Mouse (Mus musculus) MEL (cell line): ENCODE data around the gene Dop1a. TPM values are rescaled to one million over a fixed set of nuclear protein-coding genes. Genes with fewer than 3 reads are reported as not detected.

Experiments used
- DNase-seq: peaks from one replicate; pipeline ENCODE4 v3.0.0; 2011; ENCODE audit warnings: low read depth, low spot score
- H3K27ac ChIP-seq: 2 replicates; pipeline ENCODE4 v1.5.1; 2012; ENCODE audit warnings: low read depth, mild to moderate bottlenecking, control low read depth, low read length, moderate library complexity; ENCODE audit not compliant: control insufficient read depth
- H3K27me3 ChIP-seq, 2 experiments: fragments of 150-350 bp in 1 of 2; sonication (generic) in 1 of 2; 2 replicates each; pipeline ENCODE4 v1.6.1; 2012; ENCODE audit warnings: low read length in 2 of 2, mild to moderate bottlenecking in 2 of 2, improper control_type of control experiment in 1 of 2, moderate library complexity in 1 of 2; ENCODE audit not compliant: insufficient read depth in 2 of 2, control insufficient read depth in 1 of 2
- H3K36me3 ChIP-seq, 2 experiments: 2 replicates each; pipeline ENCODE4 v1.6.1; 2012 to 2014; ENCODE audit warnings: low read length in 2 of 2, improper control_type of control experiment in 1 of 2, inconsistent platforms in 1 of 2, mild to moderate bottlenecking in 1 of 2; ENCODE audit not compliant: insufficient read depth in 2 of 2, control insufficient read depth in 1 of 2
- H3K4me1 ChIP-seq, 2 experiments: fragments of 150-350 bp in 1 of 2; sonication (generic) in 1 of 2; 2 replicates each; pipeline ENCODE4 v1.6.1; 2012; ENCODE audit warnings: low read length in 2 of 2, improper control_type of control experiment in 1 of 2, mild to moderate bottlenecking in 1 of 2; ENCODE audit not compliant: insufficient read depth in 2 of 2, control insufficient read depth in 1 of 2
- H3K4me3 ChIP-seq, 2 experiments: fragments of 150-350 bp in 1 of 2; sonication (generic) in 1 of 2; 2 replicates each; pipeline ENCODE4 v1.5.1; 2012; ENCODE audit warnings: low read depth in 2 of 2, low read length in 2 of 2, mild to moderate bottlenecking in 2 of 2, moderate library complexity in 2 of 2, control low read depth in 1 of 2, improper control_type of control experiment in 1 of 2; ENCODE audit not compliant: control insufficient read depth in 1 of 2, insufficient read depth in 1 of 2
- H3K79me2 ChIP-seq: 2 replicates; pipeline ENCODE4 v1.6.1; 2012; ENCODE audit warnings: mild to moderate bottlenecking, low read length, moderate library complexity; ENCODE audit not compliant: control insufficient read depth, poor library complexity, insufficient read depth
- H3K9ac ChIP-seq: 2 replicates; pipeline ENCODE4 v1.6.1; 2012; ENCODE audit warnings: low read depth, mild to moderate bottlenecking, control low read depth, low read length, moderate library complexity; ENCODE audit not compliant: control insufficient read depth, poor library complexity, severe bottlenecking
- H3K9me3 ChIP-seq: fragments of 150-350 bp; sonication (generic); replicated peaks from 2 replicates; pipeline ENCODE4 v1.6.1; 2012; ENCODE audit warnings: mild to moderate bottlenecking, low read length, improper control_type of control experiment, moderate library complexity; ENCODE audit not compliant: insufficient read depth
- BHLHE40 ChIP-seq: IDR thresholded peaks from 2 replicates; pipeline ENCODE4 v1.6.1; 2012; ENCODE audit warnings: low read depth, mild to moderate bottlenecking, inconsistent platforms, low read length, improper control_type of control experiment, borderline replicate concordance
- CHD1 ChIP-seq: IDR thresholded peaks from 2 replicates; pipeline ENCODE4 v1.6.1; 2012; ENCODE audit warnings: low read depth, mild to moderate bottlenecking, inconsistent platforms, low read length, improper control_type of control experiment
- CTCF ChIP-seq, 3 experiments: IDR thresholded peaks in 2 of 3; conservative IDR thresholded peaks in 1 of 3; 2 replicates each; pipeline ENCODE4 v1.5.1; 2011 to 2012; ENCODE audit warnings: low read length in 3 of 3, low read depth in 2 of 3, mild to moderate bottlenecking in 2 of 3, improper control_type of control experiment in 1 of 3, inconsistent platforms in 1 of 3, mixed read lengths in 1 of 3, moderate library complexity in 1 of 3; ENCODE audit not compliant: control insufficient read depth in 1 of 3, insufficient read depth in 1 of 3, poor library complexity in 1 of 3, severe bottlenecking in 1 of 3
- E2F4 ChIP-seq: IDR thresholded peaks from 2 replicates; pipeline ENCODE4 v1.6.1; 2011; ENCODE audit warnings: low read depth, low read length, improper control_type of control experiment, borderline replicate concordance
- ELF1 ChIP-seq: IDR thresholded peaks from 2 replicates; pipeline ENCODE4 v1.6.1; 2014; ENCODE audit warnings: low read depth, mild to moderate bottlenecking, inconsistent platforms, low read length, improper control_type of control experiment, moderate library complexity
- EP300 ChIP-seq, 2 experiments: IDR thresholded peaks; 2 replicates each; pipeline ENCODE4 v1.6.1; 2011; ENCODE audit warnings: improper control_type of control experiment in 2 of 2, low read length in 2 of 2, low read depth in 1 of 2, mild to moderate bottlenecking in 1 of 2
- GATA1 ChIP-seq: IDR thresholded peaks from 2 replicates; pipeline ENCODE4 v1.6.1; 2011; ENCODE audit warnings: low read depth, low read length, improper control_type of control experiment
- HCFC1 ChIP-seq: IDR thresholded peaks from 2 replicates; pipeline ENCODE4 v1.6.1; 2012; ENCODE audit warnings: low read depth, mild to moderate bottlenecking, inconsistent platforms, low read length, improper control_type of control experiment, moderate library complexity
- JUND ChIP-seq: IDR thresholded peaks from 2 replicates; pipeline ENCODE4 v1.6.1; 2011; ENCODE audit warnings: low read depth, mild to moderate bottlenecking, improper control_type of control experiment, low read length
- KAT2A ChIP-seq: conservative IDR thresholded peaks from 2 replicates; pipeline ENCODE4 v1.6.1; 2012; ENCODE audit warnings: low read depth, low read length, improper control_type of control experiment, inconsistent platforms
- MAFK ChIP-seq: IDR thresholded peaks from 2 replicates; pipeline ENCODE4 v1.6.1; 2011; ENCODE audit warnings: low read depth, mild to moderate bottlenecking, low read length, improper control_type of control experiment, borderline replicate concordance
- MAX ChIP-seq: IDR thresholded peaks from 2 replicates; pipeline ENCODE4 v1.6.1; 2011; ENCODE audit warnings: low read length, improper control_type of control experiment
- MAZ ChIP-seq: IDR thresholded peaks from 2 replicates; pipeline ENCODE4 v1.6.1; 2012; ENCODE audit warnings: low read depth, mild to moderate bottlenecking, inconsistent platforms, low read length, improper control_type of control experiment
- MXI1 ChIP-seq: IDR thresholded peaks from 2 replicates; pipeline ENCODE4 v1.6.1; 2011; ENCODE audit warnings: mild to moderate bottlenecking, low read depth, low read length, improper control_type of control experiment
- MYB ChIP-seq: IDR thresholded peaks from 2 replicates; pipeline ENCODE4 v1.6.1; 2011; ENCODE audit warnings: mild to moderate bottlenecking, low read depth, low read length, improper control_type of control experiment
- MYC ChIP-seq: IDR thresholded peaks from 2 replicates; pipeline ENCODE4 v1.6.1; 2011; ENCODE audit warnings: low read depth, mild to moderate bottlenecking, low read length, improper control_type of control experiment, moderate library complexity
- NELFE ChIP-seq: IDR thresholded peaks from 2 replicates; pipeline ENCODE4 v1.6.1; 2011; ENCODE audit warnings: low read depth, low read length, improper control_type of control experiment
- NRF1 ChIP-seq: IDR thresholded peaks from 2 replicates; pipeline ENCODE4 v1.6.1; 2014; ENCODE audit warnings: low read depth, mild to moderate bottlenecking, inconsistent platforms, low read length, improper control_type of control experiment, moderate library complexity; ENCODE audit not compliant: poor library complexity, insufficient read depth, severe bottlenecking
- POLR2AphosphoS2 ChIP-seq: IDR thresholded peaks from 2 replicates; pipeline ENCODE4 v1.6.1; 2011; ENCODE audit warnings: low read length, improper control_type of control experiment
- RAD21 ChIP-seq: IDR thresholded peaks from 2 replicates; pipeline ENCODE4 v1.6.1; 2011; ENCODE audit warnings: mild to moderate bottlenecking, low read depth, low read length, improper control_type of control experiment
- RCOR1 ChIP-seq: IDR thresholded peaks from 2 replicates; pipeline ENCODE4 v1.6.1; 2012; ENCODE audit warnings: low read depth, mild to moderate bottlenecking, inconsistent platforms, low read length, improper control_type of control experiment
- SMC3 ChIP-seq: IDR thresholded peaks from 2 replicates; pipeline ENCODE4 v1.6.1; 2011; ENCODE audit warnings: low read depth, low read length, improper control_type of control experiment
- TAL1 ChIP-seq: IDR thresholded peaks from 2 replicates; pipeline ENCODE4 v1.6.1; 2012; ENCODE audit warnings: mild to moderate bottlenecking, inconsistent platforms, low read length, moderate library complexity, mixed read lengths
- TCF12 ChIP-seq: IDR thresholded peaks from 2 replicates; pipeline ENCODE4 v1.6.1; 2014; ENCODE audit warnings: low read depth, mild to moderate bottlenecking, inconsistent platforms, low read length, improper control_type of control experiment, moderate library complexity
- UBTF ChIP-seq: IDR thresholded peaks from 2 replicates; pipeline ENCODE4 v1.6.1; 2012; ENCODE audit warnings: low read depth, mild to moderate bottlenecking, inconsistent platforms, low read length, improper control_type of control experiment, moderate library complexity, borderline replicate concordance; ENCODE audit not compliant: insufficient read depth
- USF1 ChIP-seq: IDR thresholded peaks from 2 replicates; pipeline ENCODE4 v1.6.1; 2014; ENCODE audit warnings: low read depth, mild to moderate bottlenecking, inconsistent platforms, low read length, improper control_type of control experiment, moderate library complexity
- USF2 ChIP-seq, 2 experiments: IDR thresholded peaks; 2 replicates each; pipeline ENCODE4 v1.6.1; 2011 to 2012; ENCODE audit warnings: improper control_type of control experiment in 2 of 2, low read length in 2 of 2, borderline replicate concordance in 1 of 2, inconsistent platforms in 1 of 2, low read depth in 1 of 2, mild to moderate bottlenecking in 1 of 2; ENCODE audit not compliant: insufficient read depth in 1 of 2
- ZKSCAN1 ChIP-seq: IDR thresholded peaks from 2 replicates; pipeline ENCODE4 v1.6.1; 2012; ENCODE audit warnings: low read depth, mild to moderate bottlenecking, inconsistent platforms, low read length, improper control_type of control experiment, moderate library complexity
- ZMIZ1 ChIP-seq: IDR thresholded peaks from 2 replicates; pipeline ENCODE4 v1.6.1; 2012; ENCODE audit warnings: low read depth, mild to moderate bottlenecking, inconsistent platforms, low read length, improper control_type of control experiment, moderate library complexity
- polyA plus RNA-seq, 2 experiments: library from polyadenylated mRNA; stranded (reverse) in 1 of 2; unstranded in 1 of 2; fragments of >175 nt in 1 of 2; fragments of >200 nt in 1 of 2; gene quantifications; 2 replicates each; pipeline versions ENCODE4 v1.2.1 to v1.2.4; 2012; ENCODE audit warnings: low replicate concordance in 2 of 2, low read depth in 1 of 2; ENCODE audit not compliant: insufficient read length in 2 of 2, insufficient read depth in 1 of 2, missing spikeins in 1 of 2
- total RNA-seq: library from RNA; depleted of rRNA; stranded (reverse); fragments of 300-350 nt; gene quantifications from 2 replicates; pipeline ENCODE4 v1.2.3, GENCODE M21; 2012

The Dop1a gene
- total and polyA plus RNA-seq, 3 experiments: 15.0 to 16.8 TPM; not detected in 1

DNA sequence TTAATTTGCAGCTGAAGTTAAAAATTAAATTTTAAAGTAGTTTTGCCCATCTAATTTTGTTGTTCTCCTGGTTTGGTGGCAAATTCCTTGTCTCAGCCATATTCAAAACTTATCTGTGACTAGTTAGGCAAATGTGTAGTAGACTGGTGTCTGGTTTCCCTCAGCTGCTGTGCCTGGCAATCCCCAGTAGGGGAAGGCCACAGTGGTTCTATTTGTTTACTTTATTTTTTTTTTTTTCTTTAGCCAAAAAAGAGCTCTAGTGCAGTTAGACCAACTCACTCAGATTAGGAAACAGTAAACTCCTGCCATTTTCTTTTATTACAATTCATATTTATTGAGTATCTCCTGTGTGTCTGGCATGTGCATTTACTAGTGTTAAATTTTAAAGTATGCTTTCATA is 55.4 kb downstream of the Dop1a start:
- no peak for DNase-seq
- no peaks in the 10 kb centered on the region for H3K79me2 ChIP-seq
- H3K27ac ChIP-seq: no peak overlapping the region
- H3K4me1 ChIP-seq: no peaks in the 10 kb centered on the region
- H3K9me3 ChIP-seq: no peaks in the 10 kb centered on the region
- no peak for TF ChIP-seq POLR2AphosphoS2
- no peak for TF ChIP-seq TCF12
- TF ChIP-seq RAD21: no peak
- TF ChIP-seq ELF1: no peak
- TF ChIP-seq CTCF (IDR thresholded peaks at IDR 0.05 in 2 of 3, conservative IDR thresholded peaks at IDR 0.05 in 1 of 3; ENCODE audit: control insufficient read depth in 1 of 3, insufficient read depth in 1 of 3, low read depth in 2 of 3, low read length in 3 of 3, poor library complexity in 1 of 3, severe bottlenecking in 1 of 3): no peak
- no peak for TF ChIP-seq BHLHE40
- TF ChIP-seq RCOR1: no peak
- no peak for TF ChIP-seq NELFE
- no peak for TF ChIP-seq NRF1
- TF ChIP-seq E2F4: no peak
- TF ChIP-seq MAX: no peak
- TF ChIP-seq UBTF: no peak
- TF ChIP-seq, all 39 proteins: peak for 0
- H3K9ac ChIP-seq: no peak overlapping the region
- H3K27me3 ChIP-seq: no peaks in the 10 kb centered on the region
- H3K36me3 ChIP-seq: peaks cover 0 to 1% of the 10 kb centered on the region in 2 experiments; a peak in 2 of 4 replicates
- H3K4me3 ChIP-seq: no peak overlapping the region

GRCm38 (mm10) chr9:86525600-86525999 is 58.6 kb downstream of the Dop1a start:
- Histone ChIP-seq H3K4me1 (no peaks in the 10 kb centered on the region), H3K79me2 (no peaks in the 10 kb centered on the region), H3K9ac (no peak overlapping the region), H3K27me3 (no peaks in the 10 kb centered on the region), H3K36me3 (no peaks in the 10 kb centered on the region; a peak in 2 of 4 replicates), H3K9me3 (no peaks in the 10 kb centered on the region), H3K27ac (no peak overlapping the region), H3K4me3 (no peak overlapping the region)
- TF ChIP-seq MYB (no peak), MAFK (no peak), USF2 (IDR thresholded peaks at IDR 0.05; ENCODE audit: borderline replicate concordance in 1 of 2, insufficient read depth in 1 of 2, low read depth in 1 of 2, low read length in 2 of 2) (no peak), MAZ (no peak), E2F4 (no peak), CHD1 (no peak), ZMIZ1 (no peak), USF1 (no peak), GATA1 (no peak), JUND (no peak), ELF1 (no peak), TAL1 (no peak), MXI1 (no peak), HCFC1 (no peak), MYC (no peak), EP300 (IDR thresholded peaks at IDR 0.05; ENCODE audit: low read depth in 1 of 2, low read length in 2 of 2) (no peak), POLR2AphosphoS2 (no peak), KAT2A (no peak), ZKSCAN1 (no peak), SMC3 (no peak)
- DNase-seq: no peak
